Mouse (Mus musculus) C2C12 (cell line): ENCODE data around the gene Hist1h2be. TPM values are rescaled to one million over a fixed set of nuclear protein-coding genes. Genes with fewer than 3 reads are reported as not detected.
"Not testable (repeated sequence)": the region's sequence is repeated elsewhere in the genome, so short reads cannot be mapped to it uniquely, and the experiment has no call there.

Experiments
- H3K27me3 ChIP-seq: one replicate; pipeline ENCODE4 v1.6.1; 2011; ENCODE audit not compliant: control insufficient read depth, insufficient read depth, insufficient read length
- H3K36me3 ChIP-seq: one replicate; pipeline ENCODE4 v1.6.1; 2011; ENCODE audit not compliant: control insufficient read depth, insufficient read depth
- H3K4me3 ChIP-seq: one replicate; pipeline ENCODE4 v1.5.1; 2011; ENCODE audit warnings: mild to moderate bottlenecking, control low read depth; ENCODE audit not compliant: poor library complexity, insufficient read depth, severe bottlenecking
- H3K79me2 ChIP-seq: one replicate; pipeline ENCODE4 v1.6.1; 2011; ENCODE audit not compliant: control insufficient read depth, insufficient read depth
- H3K79me3 ChIP-seq: one replicate; pipeline ENCODE4 v1.6.1; 2011; ENCODE audit warnings: low read depth, control low read depth
- H3ac ChIP-seq: one replicate; pipeline ENCODE3; 2011; ENCODE audit warnings: low read depth; ENCODE audit not compliant: control insufficient read depth, insufficient read length
- CEBPB ChIP-seq: IDR thresholded peaks from one replicate; pipeline ENCODE4 v1.6.1; 2011; ENCODE audit warnings: low read depth, mild to moderate bottlenecking, control low read depth, moderate library complexity
- CTCF ChIP-seq: IDR thresholded peaks from one replicate; pipeline ENCODE4 v1.5.1; 2011; ENCODE audit not compliant: control insufficient read depth, insufficient read depth, insufficient read length
- FOSL1 ChIP-seq: IDR thresholded peaks from one replicate; pipeline ENCODE4 v1.8.0; 2011; ENCODE audit warnings: mild to moderate bottlenecking, low read length; ENCODE audit not compliant: poor library complexity, insufficient read depth, severe bottlenecking
- MAX ChIP-seq: IDR thresholded peaks from one replicate; pipeline ENCODE4 v1.6.1; 2011; ENCODE audit warnings: mild to moderate bottlenecking, control low read depth
- MYOD1 ChIP-seq: IDR thresholded peaks from one replicate; pipeline ENCODE4 v1.6.1; 2011; ENCODE audit warnings: low read depth; ENCODE audit not compliant: control insufficient read depth, insufficient read length
- MYOG ChIP-seq: IDR thresholded peaks from one replicate; pipeline ENCODE4 v1.6.1; 2011; ENCODE audit not compliant: control insufficient read depth, insufficient read length; ENCODE audit errors: extremely low read depth
- USF1 ChIP-seq: IDR thresholded peaks from one replicate; pipeline ENCODE4 v1.6.1; 2011; ENCODE audit warnings: low read depth, mild to moderate bottlenecking, control low read depth, moderate library complexity
- long read RNA-seq, 2 experiments: library from polyadenylated mRNA; unstranded; transcript quantifications; one replicate each; pipeline ENCODE4 v2.0.0; 2019 to 2020
- polyA plus RNA-seq: library from polyadenylated mRNA; unstranded; fragments of >200 nt; fragmentation: generic; extraction: Trizol; gene quantifications from one replicate; pipeline ENCODE4 v1.2.1, GENCODE M21; 2012; ENCODE audit warnings: missing spikeins

The Hist1h2be gene
- polyA plus RNA-seq, result 0.98 TPM
- long read RNA-seq, experiment 1, result 0 reads
- long read RNA-seq, experiment 2, result 0 reads

DNA sequence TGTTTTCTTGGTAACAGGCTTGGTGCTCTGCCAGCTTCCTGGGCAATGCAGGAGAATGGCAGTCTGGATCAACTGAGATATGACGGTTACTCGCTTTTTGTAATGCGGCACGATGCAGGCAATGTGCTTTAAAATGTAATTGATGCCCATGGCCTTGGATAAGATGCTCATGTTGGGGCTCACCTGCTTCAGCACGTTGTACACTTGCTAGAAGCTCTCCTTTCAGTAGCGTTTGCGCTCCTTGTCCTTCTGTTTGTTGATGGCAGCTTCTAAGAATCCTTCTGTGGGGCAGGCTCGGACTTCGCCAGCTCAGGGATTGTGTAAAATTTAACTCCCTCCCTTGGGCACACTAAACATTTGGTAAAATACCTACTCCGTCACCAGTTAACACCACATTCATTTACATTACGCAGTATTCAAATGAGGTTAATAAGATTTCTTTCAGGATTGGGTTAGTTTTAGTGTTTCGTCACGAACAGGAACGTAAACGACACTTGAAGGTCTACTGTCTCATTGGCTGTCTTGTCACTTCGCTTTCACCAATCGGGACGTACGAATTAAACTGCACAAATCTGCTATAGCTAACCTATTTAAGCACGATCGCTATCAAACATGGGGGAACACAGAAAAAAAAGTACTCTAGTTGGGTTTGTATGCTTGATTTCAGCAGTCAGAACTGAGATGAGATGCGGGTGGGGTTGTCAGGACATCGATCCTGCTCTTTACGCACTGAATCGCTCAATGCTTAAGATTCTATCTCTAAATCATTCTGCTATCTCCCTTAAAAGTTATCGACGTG, at the start of gene Hist1h2be:
TSS of gene Hist1h2be (minus strand) at position 392 of the 799 bp plus-strand sequence.
- H3K27me3 ChIP-seq, result no peaks in the 10 kb centered on the region
- H3K4me3 ChIP-seq, result peak within 1 kb of the TSS; percentile 65
- no peaks in the 10 kb centered on the region for H3K79me3 ChIP-seq
- peaks cover 4% of the 10 kb centered on the region for H3K79me2 ChIP-seq
- TF ChIP-seq CEBPB (no peak), CTCF (no peak), MYOD1 (no peak), MAX (no peak), USF1 (no peak), MYOG (no peak), FOSL1 (no peak)
- peak within 1 kb of the TSS; percentile 81 for H3ac ChIP-seq
- H3K36me3 ChIP-seq, result no peaks in the 10 kb centered on the region

DNA sequence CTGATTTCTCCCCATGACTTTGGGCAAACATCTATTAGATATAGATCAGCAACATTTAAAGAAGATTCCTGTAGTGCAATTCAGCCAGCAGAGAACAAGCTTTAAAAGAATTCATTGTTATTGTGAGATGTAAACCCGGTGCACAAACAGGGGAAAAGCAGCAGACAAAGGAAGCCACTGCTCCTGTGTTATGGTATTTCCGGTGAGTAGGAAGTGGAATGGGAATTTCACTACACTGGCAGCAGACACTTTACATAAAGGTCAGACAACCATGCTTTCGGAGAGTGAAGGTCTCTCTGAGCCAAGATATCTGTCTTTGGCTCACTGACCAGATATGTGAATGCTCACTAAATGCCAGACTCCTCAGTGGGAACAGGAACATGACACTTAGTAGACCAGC, 41.6 kb upstream of the Hist1h2be start:
- no peak overlapping the region for H3K4me3 ChIP-seq
- TF ChIP-seq CEBPB, result no peak
- no peak for TF ChIP-seq CTCF
- TF ChIP-seq USF1, result no peak
- TF ChIP-seq MYOG, result no peak
- TF ChIP-seq MYOD1, result no peak
- no peak for TF ChIP-seq FOSL1
- no peak for TF ChIP-seq MAX
- H3K36me3 ChIP-seq, result no peaks in the 10 kb centered on the region

DNA sequence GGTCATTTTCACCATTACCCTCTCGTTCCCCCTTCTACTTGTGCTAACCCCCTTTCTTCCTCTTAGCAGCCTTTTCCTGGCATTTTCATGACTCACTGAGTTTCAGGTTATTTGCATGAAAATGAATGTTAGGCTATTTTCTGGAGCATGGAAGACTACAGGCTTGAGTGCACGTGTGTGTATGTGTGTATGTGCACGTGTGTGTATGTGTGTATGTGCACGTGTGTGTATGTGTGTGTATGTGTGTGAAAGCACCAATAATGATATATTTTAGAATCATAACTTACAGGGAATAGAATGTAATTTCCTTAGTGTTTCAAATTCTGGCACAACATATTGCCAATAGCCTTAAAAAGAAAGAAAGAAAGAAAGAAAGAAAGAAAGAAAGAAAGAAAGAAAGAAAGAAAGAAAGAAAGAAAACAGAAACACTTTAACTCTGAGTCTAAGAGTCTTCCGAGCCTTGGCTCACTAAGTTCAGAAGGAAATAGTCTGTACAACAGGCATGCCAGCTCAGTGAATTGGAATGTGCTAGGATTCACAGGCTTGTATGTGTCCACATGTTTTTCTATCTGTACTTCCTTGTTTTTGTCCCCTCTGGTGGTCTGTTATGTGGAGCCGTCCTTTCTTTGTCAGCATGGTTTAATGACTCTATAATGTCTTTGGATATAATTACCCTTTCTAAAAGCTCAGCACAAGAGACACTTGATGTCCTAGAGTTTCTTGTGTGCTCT, 38.9 kb upstream of the Hist1h2be start:
- Histone ChIP-seq H3K4me3 (no peak overlapping the region), H3K27me3 (no peaks in the 10 kb centered on the region), H3K79me2 (no peaks in the 10 kb centered on the region), H3K79me3 (no peaks in the 10 kb centered on the region), H3ac (no peak overlapping the region), H3K36me3 (no peaks in the 10 kb centered on the region)
- TF ChIP-seq MYOD1 (no peak), CTCF (no peak), USF1 (no peak), MYOG (no peak), MAX (no peak), FOSL1 (no peak), CEBPB (no peak)

More for the DNA sequence above, 41.6 kb upstream of the Hist1h2be start:
- H3K79me3 ChIP-seq, result no peaks in the 10 kb centered on the region
- no peak overlapping the region for H3ac ChIP-seq
- H3K79me2 ChIP-seq, result no peaks in the 10 kb centered on the region
- no peaks in the 10 kb centered on the region for H3K27me3 ChIP-seq

DNA sequence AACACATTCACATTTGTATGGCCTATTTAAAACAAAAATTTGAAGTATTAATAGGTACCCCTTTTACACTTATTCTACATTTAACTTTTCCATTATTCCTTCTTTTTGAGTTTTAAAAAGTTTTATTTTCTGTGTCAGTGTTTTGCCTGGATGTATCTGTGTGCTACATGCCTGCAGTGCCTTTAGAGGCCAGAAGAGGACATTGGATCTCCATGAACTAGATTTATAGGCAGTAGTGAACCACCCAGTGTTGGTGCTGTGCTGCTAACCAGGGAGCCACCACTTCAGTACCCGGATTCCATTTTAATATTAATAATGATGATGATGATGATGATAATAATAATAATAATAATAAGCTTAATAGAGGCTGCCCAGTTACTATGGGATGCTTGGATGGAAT, 9.7 kb upstream of the Hist1h2be start:
- H3K79me3 ChIP-seq, result no peaks in the 10 kb centered on the region
- H3K27me3 ChIP-seq, result no peaks in the 10 kb centered on the region
- H3K79me2 ChIP-seq, result no peaks in the 10 kb centered on the region
- H3ac ChIP-seq, result no peak overlapping the region
- TF ChIP-seq MYOG, result no peak
- peak; percentile 28 for TF ChIP-seq CTCF
- H3K4me3 ChIP-seq, result no peak overlapping the region
- no peaks in the 10 kb centered on the region for H3K36me3 ChIP-seq

DNA sequence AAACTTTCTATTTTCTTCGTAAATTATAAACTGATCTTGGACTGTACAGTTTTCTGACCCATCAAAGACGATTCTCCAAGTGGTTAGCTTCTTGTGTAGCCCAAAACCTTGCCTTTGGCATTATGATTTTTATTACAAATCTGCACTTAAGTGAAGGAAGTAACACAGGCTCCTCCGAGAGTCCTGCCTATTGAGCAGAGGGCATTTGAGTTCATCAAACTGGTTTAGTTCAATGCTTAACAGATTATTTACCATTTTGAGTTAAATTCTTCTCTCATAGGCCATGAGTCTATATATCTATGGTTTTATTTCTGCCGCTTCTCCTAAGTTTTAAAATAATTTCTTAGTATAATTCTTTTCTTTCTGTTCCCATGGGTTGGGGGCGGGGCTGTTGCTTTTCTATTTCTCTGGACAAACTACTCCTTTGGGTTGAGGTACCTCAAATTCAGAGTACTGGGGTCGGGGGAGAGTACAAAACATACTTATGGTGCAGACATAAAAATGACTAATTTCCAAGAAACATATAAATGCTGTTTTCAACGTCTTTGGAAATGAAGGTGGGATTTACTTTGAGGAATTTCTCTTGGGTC, 2.0 kb upstream of the Hist1h2be start:
- Histone ChIP-seq H3K79me2 (peaks cover 4% of the 10 kb centered on the region), H3ac (no peak overlapping the region), H3K4me3 (no peak overlapping the region), H3K27me3 (no peaks in the 10 kb centered on the region), H3K36me3 (no peaks in the 10 kb centered on the region), H3K79me3 (no peaks in the 10 kb centered on the region)
- TF ChIP-seq MYOD1 (no peak), USF1 (no peak), MAX (no peak), CTCF (no peak), CEBPB (no peak), FOSL1 (no peak), MYOG (no peak)

DNA sequence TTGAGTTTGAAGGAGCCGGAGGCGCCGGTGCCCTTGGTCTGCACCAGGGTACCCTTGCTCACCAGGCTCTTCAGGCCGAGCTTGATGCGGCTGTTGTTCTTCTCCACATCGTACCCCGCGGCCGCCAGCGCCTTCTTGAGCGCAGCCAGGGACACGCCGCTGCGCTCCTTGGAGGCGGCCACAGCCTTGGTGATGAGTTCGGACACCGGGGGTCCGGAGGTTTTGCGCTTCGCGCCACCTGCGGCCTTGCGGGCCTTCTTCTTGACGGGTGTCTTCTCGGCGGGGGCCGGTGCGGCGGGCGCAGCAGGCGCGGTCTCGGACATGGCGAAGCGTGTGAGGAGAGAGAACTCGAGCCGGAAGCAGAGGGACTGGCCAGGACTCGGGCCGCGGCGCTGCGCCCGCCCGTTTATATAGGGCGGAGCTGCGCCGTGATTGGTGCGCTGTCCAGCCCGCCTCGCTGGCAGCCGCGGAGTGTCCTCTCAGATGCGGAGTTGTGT, 1.3 kb upstream of the Hist1h2be start, which contains the start of gene Hist1h1e:
TSS of gene Hist1h1e (minus strand) at position 384 of the 497 bp plus-strand sequence.
- not testable (repeated sequence) for H3K79me3 ChIP-seq

More for the DNA sequence above, 1.3 kb upstream of the Hist1h2be start, which contains the start of gene Hist1h1e:
- not testable (repeated sequence) for H3K36me3 ChIP-seq, H3K79me2 ChIP-seq, H3K27me3 ChIP-seq
- Histone ChIP-seq H3ac (peak within 1 kb of the TSS; percentile 79), H3K4me3 (peak within 1 kb of the TSS; percentile 65)
